Mouse (Mus musculus): Measurements from ENCODE around the gene Scgb1c1.

Gene Scgb1c1

GRCm38 (mm10) chr7:140844905-140845665, at the start of gene Scgb1c1:
Scgb1c1 (plus strand) TSS chr7:140845547.
- ChIA-PET POLR2A (interaction anchor here in 3 of 4 experiments (0.5 to 1.9 kb wide), 17 partner anchors 8 to 1332 kb away, joined by 3 to 19 read pairs (median 3); partner anchors contain the start of genes Bet1l (in 1 of the 3), Gm45785 (in 1 of the 3) and Ric8a (in 1 of the 3)), CTCF (interaction anchor here (0.5 to 6.3 kb wide), 45 partner anchors 8 to 1632 kb away, joined by 3 to 50 read pairs (median 4); partner anchors contain the start of genes Urah (in 2 of the 4), 6430531B16Rik (in 1 of the 4), Gm45785 (in 1 of the 4) and Ric8a (in 1 of the 4))

- CTCF ChIA-PET = interaction anchor here in 2 of 4 experiments (1.0 kb wide), 2 partner anchors 14 to 611 kb away, joined by 3 read pairs; no protein-coding TSS in a partner anchor
- POLR2A ChIA-PET = interaction anchor here in 1 of 4 experiments (0.5 kb wide), 2 partner anchors 186 to 804 kb away, joined by 3 to 6 read pairs; no protein-coding TSS in a partner anchor
These were observed 47.7 kb upstream of the Scgb1c1 start for GRCm38 (mm10) chr7:140797619-140798018.

- POLR2A ChIA-PET = interaction anchor here in 1 of 4 experiments (0.5 kb wide), 1 partner anchor 805 kb away, joined by 6 read pairs; no protein-coding TSS in a partner anchor
These were observed 47.1 kb upstream of the Scgb1c1 start for GRCm38 (mm10) chr7:140798212-140798611.

GRCm38 (mm10) chr7:140802629-140803028, 42.7 kb upstream of the Scgb1c1 start:
- CTCF ChIA-PET = no interaction called here
- POLR2A ChIA-PET = interaction anchor here in 1 of 4 experiments (0.6 kb wide), 1 partner anchor 20 kb away, joined by 3 read pairs; no protein-coding TSS in a partner anchor

More at GRCm38 (mm10) chr7:140798212-140798611, 47.1 kb upstream of the Scgb1c1 start:
- CTCF ChIA-PET = interaction anchor here in 1 of 4 experiments (0.6 to 1.0 kb wide), 2 partner anchors 13 to 21 kb away, joined by 3 read pairs; no protein-coding TSS in a partner anchor

GRCm38 (mm10) chr7:140805704-140806103, 39.6 kb upstream of the Scgb1c1 start:
- POLR2A ChIA-PET = interaction anchor here in 3 of 4 experiments (0.6 to 1.9 kb wide), 10 partner anchors 11 to 1269 kb away, joined by 3 to 12 read pairs (median 3); partner anchors contain the start of genes Zfp941 (in 2 of the 3) and Syce1 (in 1 of the 3)
- CTCF ChIA-PET = interaction anchor here (0.5 to 4.4 kb wide), 49 partner anchors 9 to 730 kb away, joined by 3 to 23 read pairs (median 4); partner anchors contain the start of genes Syce1 (in 2 of the 4), Urah (in 2 of the 4), Zfp941 (in 2 of the 4) and Fuom (in 1 of the 4)

- CTCF ChIA-PET = interaction anchor here in 1 of 4 experiments (0.7 to 0.9 kb wide), 3 partner anchors 9 to 622 kb away, joined by 3 to 4 read pairs (median 3); no protein-coding TSS in a partner anchor
- POLR2A ChIA-PET = interaction anchor here in 1 of 4 experiments (0.6 kb wide), 1 partner anchor 626 kb away, joined by 3 read pairs; no protein-coding TSS in a partner anchor
These were observed 34.9 kb upstream of the Scgb1c1 start for GRCm38 (mm10) chr7:140810496-140810895.

- POLR2A ChIA-PET = interaction anchor here in 2 of 4 experiments (0.9 to 1.5 kb wide), 4 partner anchors 8 to 29 kb away, joined by 3 to 4 read pairs (median 3); partner anchors contain the start of gene Syce1 (in 1 of the 2)
- CTCF ChIA-PET = interaction anchor here in 1 of 4 experiments (1.1 to 1.2 kb wide), 2 partner anchors 13 to 14 kb away, joined by 3 to 8 read pairs; no protein-coding TSS in a partner anchor
These were observed 33.6 kb upstream of the Scgb1c1 start for GRCm38 (mm10) chr7:140811714-140812113.

- CTCF ChIA-PET = interaction anchor here in 1 of 4 experiments (0.9 kb wide), 1 partner anchor 14 kb away, joined by 3 read pairs; no protein-coding TSS in a partner anchor
- POLR2A ChIA-PET = interaction anchor here in 2 of 4 experiments (0.7 to 1.3 kb wide), 5 partner anchors 8 to 44 kb away, joined by 3 to 7 read pairs (median 3); partner anchors contain the start of genes Bet1l (in 1 of the 2), Gm45785 (in 1 of the 2), Ric8a (in 1 of the 2) and Zfp941 (in 1 of the 2)
These were observed 32.5 kb upstream of the Scgb1c1 start for GRCm38 (mm10) chr7:140812850-140813249.

GRCm38 (mm10) chr7:140820173-140820572, 25.2 kb upstream of the Scgb1c1 start:
- ChIA-PET POLR2A (interaction anchor here in 1 of 4 experiments (1.1 to 1.7 kb wide), 5 partner anchors 9 to 334 kb away, joined by 3 to 4 read pairs (median 4); no protein-coding TSS in a partner anchor), CTCF (interaction anchor here in 3 of 4 experiments (0.6 to 2.1 kb wide), 3 partner anchors 10 to 625 kb away, joined by 3 to 8 read pairs (median 6); no protein-coding TSS in a partner anchor)

GRCm38 (mm10) chr7:140821305-140821652, 24.1 kb upstream of the Scgb1c1 start:
- CTCF ChIA-PET = interaction anchor here (0.6 to 2.1 kb wide), 9 partner anchors 15 to 1280 kb away, joined by 3 to 12 read pairs (median 6); partner anchors contain the start of gene Ptdss2 (in 1 of the 4)
- POLR2A ChIA-PET = interaction anchor here in 3 of 4 experiments (0.5 to 2.7 kb wide), 55 partner anchors 9 to 1081 kb away, joined by 3 to 16 read pairs (median 4); partner anchors contain the start of genes Gm45785 (in 3 of the 3), Echs1 (in 2 of the 3), Paox (in 2 of the 3) and Ric8a (in 2 of the 3)

- ChIA-PET CTCF (interaction anchor here (0.6 to 2.1 kb wide), 11 partner anchors 13 to 1281 kb away, joined by 3 to 12 read pairs (median 6); partner anchors contain the start of genes Ptdss2 (in 1 of the 4) and Urah (in 1 of the 4)), POLR2A (interaction anchor here in 3 of 4 experiments (0.5 to 2.7 kb wide), 63 partner anchors 9 to 1080 kb away, joined by 3 to 16 read pairs (median 3); partner anchors contain the start of genes Gm45785 (in 3 of the 3), Urah (in 3 of the 3), Echs1 (in 2 of the 3) and Paox (in 2 of the 3))
These were observed 23.6 kb upstream of the Scgb1c1 start, which contains the start of gene Zfp941 for GRCm38 (mm10) chr7:140821653-140822329. Zfp941 (minus strand) TSS chr7:140822178.

GRCm38 (mm10) chr7:140822731-140823130, 22.6 kb upstream of the Scgb1c1 start:
- ChIA-PET POLR2A (interaction anchor here in 2 of 4 experiments (0.8 to 2.7 kb wide), 6 partner anchors 10 to 226 kb away, joined by 3 to 16 read pairs (median 8); partner anchors contain the start of genes Gm45785 (in 1 of the 2), Ric8a (in 1 of the 2) and Urah (in 1 of the 2)), CTCF (interaction anchor here in 1 of 4 experiments (0.7 kb wide), 1 partner anchor 14 kb away, joined by 3 read pairs; no protein-coding TSS in a partner anchor)

- ChIA-PET CTCF (interaction anchor here (0.5 to 1.9 kb wide), 16 partner anchors 11 to 745 kb away, joined by 3 to 9 read pairs (median 3); partner anchors contain the start of genes Mtg1 (in 1 of the 4) and Odf3 (in 1 of the 4)), POLR2A (interaction anchor here in 2 of 4 experiments (0.8 to 1.2 kb wide), 3 partner anchors 8 to 28 kb away, joined by 3 to 5 read pairs (median 4); partner anchors contain the start of gene Gm45785 (in 1 of the 2))
These were observed 17.0 kb upstream of the Scgb1c1 start for GRCm38 (mm10) chr7:140828171-140828881.

- CTCF ChIA-PET = interaction anchor here in 2 of 4 experiments (0.6 to 1.0 kb wide), 2 partner anchors 9 to 643 kb away, joined by 3 read pairs; no protein-coding TSS in a partner anchor
- POLR2A ChIA-PET = interaction anchor here in 2 of 4 experiments (0.6 to 2.4 kb wide), 5 partner anchors 9 to 142 kb away, joined by 3 to 9 read pairs (median 3); partner anchors contain the start of gene Zfp941 (in 2 of the 2)
These were observed 13.9 kb upstream of the Scgb1c1 start for GRCm38 (mm10) chr7:140831447-140831846.

- POLR2A ChIA-PET = interaction anchor here in 1 of 4 experiments (0.8 kb wide), 1 partner anchor 12 kb away, joined by 3 read pairs; no protein-coding TSS in a partner anchor
- CTCF ChIA-PET = interaction anchor here in 1 of 4 experiments (0.6 to 0.7 kb wide), 2 partner anchors 770 to 1826 kb away, joined by 3 to 5 read pairs; no protein-coding TSS in a partner anchor
These were observed 12.0 kb upstream of the Scgb1c1 start for GRCm38 (mm10) chr7:140833341-140833740.
